In the genomic region with DNA sequence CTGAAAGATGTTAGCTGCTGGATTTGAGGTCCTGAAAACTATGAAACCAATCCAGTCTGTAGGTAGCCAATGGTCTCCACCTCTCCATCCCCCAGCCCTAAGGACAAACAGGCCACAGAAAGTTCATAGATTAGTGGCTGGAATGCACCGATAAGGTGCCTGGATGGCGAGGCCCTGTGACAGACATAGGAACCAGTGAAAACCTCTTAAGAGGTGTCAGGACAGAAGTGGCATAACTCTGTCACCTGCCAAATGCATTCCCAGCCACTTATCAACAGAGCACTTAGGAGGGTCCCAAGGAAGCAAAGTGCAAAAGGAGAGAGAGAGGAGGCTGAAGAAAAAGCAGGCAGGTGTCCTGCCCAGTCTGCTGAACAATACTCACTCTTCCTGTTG, we compare ENCODE assay signal across 12 mouse cellular contexts. TPM values are rescaled to one million over a fixed set of nuclear protein-coding genes. Genes with fewer than 3 reads are reported as not detected.
DNase-seq lines count a peak whose midpoint lies in the region; ATAC-seq and TF ChIP-seq lines count a peak whose summit lies in the region.
"Had no signal": no experiment of that assay in that cellular context is flagged by ENCODE, and none has a peak within 500 bp of the region (broad histone marks: within the 10 kb centered on the region; RNA-seq: fewer than 3 reads in every experiment).

No protein-coding gene starts in this region.

- H3K4me3 ChIP-seq in thymus, adult 2 months (ENCODE audit: control insufficient read depth, insufficient read depth, low read length): no peak overlapping the region
- H3K4me3 ChIP-seq: erythroblast, embryonic 14.5 days had no signal

- peak overlapping the region; percentile 12; the same call in 1 of the 2 replicates for H3K27ac ChIP-seq in thymus, adult 2 months (ENCODE audit: control insufficient read depth, insufficient read depth, low read length)

- no peaks in the 10 kb centered on the region for H3K36me3 ChIP-seq in thymus, adult 2 months (ENCODE audit: control insufficient read depth, insufficient read depth, low read length)

- H3K4me1 ChIP-seq in thymus, adult 2 months (replicated peaks; ENCODE audit: control insufficient read depth, insufficient read depth, low read length): peaks cover 61% of the 10 kb centered on the region

- WGBS in thymus, adult 2 months: 98% methylated on average over 2 of the region's 2 CpGs

- no peak for ATAC-seq in CD4-positive, CD25-positive, alpha-beta regulatory T cell, adult 4 months
- ATAC-seq: liver, postnatal 0 days had no signal

- intact Hi-C loops in heart, postnatal 25 days (cut with DNase I): no loop called here

- H3K27me3 ChIP-seq in thymus, adult 2 months (ENCODE audit: control insufficient read depth, insufficient read depth, low read length): no peaks in the 10 kb centered on the region

- peak; percentile 97 for DNase-seq in heart, adult 11 months
- DNase-seq in heart, adult 8-10 months (ENCODE audit: low spot score): no peak
- no peak for DNase-seq in thymus, adult 2 months
- DNase-seq in thymus, postnatal 25 days: no peak
- peak; percentile 8 for DNase-seq in heart, postnatal 25 days (ENCODE audit: low spot score)
- DNase-seq in layer of hippocampus, postnatal 10 days (ENCODE audit: low spot score in 2 of 2): no peak
- DNase-seq in layer of hippocampus, adult 11-12 months (ENCODE audit: low spot score): no peak
- DNase-seq: liver, postnatal 0 days had no signal

- no peak for TF ChIP-seq CTCF in thymus, adult 2 months (IDR thresholded peaks at IDR 0.05; ENCODE audit: borderline replicate concordance, control insufficient read depth, extremely low read depth, insufficient read depth, low read length, poor library complexity)

- no peak for TF ChIP-seq POLR2A in thymus, adult 2 months (IDR thresholded peaks at IDR 0.05; ENCODE audit: control insufficient read depth, extremely low read depth, insufficient read depth, low read length, poor library complexity)

RNA-seq across cellular contexts. Expression of gene Lsp1, which starts 1.3 kb away (rescaled TPM):
- total RNA-seq in heart, adult 8-10 months (2022): 10 to 100 TPM; 24.0 to 40.3 (median 31.7) TPM
- polyA plus RNA-seq in thymus, adult 2 months (2012; rRNA removed): 507 and 626 TPM in 2 replicates
- 10 to 100 TPM; 43.7 to 48.1 TPM for total RNA-seq in heart, postnatal 25 days (2021)
- 1 to 10 TPM; 3.6 to 5.0 TPM for total RNA-seq in layer of hippocampus, postnatal 10 days (2021)
- 1,000 to 10,000 TPM; 1,098 to 1,582 TPM for polyA plus RNA-seq in CD4-positive, CD25-positive, alpha-beta regulatory T cell, adult 4 months (2017; shearing (Covaris generic))

RNA-seq across cellular contexts. Expression of gene Tnni2, which starts 17.7 kb away (rescaled TPM):
- 1 to 10 TPM; 5.1 to 10.0 (median 7.8) TPM for total RNA-seq in heart, adult 8-10 months (2022)
- 3.2 and 4.3 TPM in 2 replicates for polyA plus RNA-seq in thymus, adult 2 months (2012; rRNA removed)
- total RNA-seq in heart, postnatal 25 days (2021): 1 to 10 TPM; 4.4 to 7.1 TPM
- total RNA-seq in layer of hippocampus, postnatal 10 days (2021): not detected
- not detected for polyA plus RNA-seq in CD4-positive, CD25-positive, alpha-beta regulatory T cell, adult 4 months (2017; shearing (Covaris generic))
- polyA plus RNA-seq: erythroblast, embryonic 14.5 days had no signal

RNA-seq across cellular contexts. Expression of gene Syt8, which starts 24.6 kb away (rescaled TPM):
- total RNA-seq in heart, adult 8-10 months (2022): under 1 TPM in 1 of 4 experiments, not detected in 3; 0.25 TPM
- polyA plus RNA-seq in thymus, adult 2 months (2012; rRNA removed): 2.2 and 5.2 TPM in 2 replicates
- total RNA-seq in heart, postnatal 25 days (2021): not detected
- not detected for total RNA-seq in layer of hippocampus, postnatal 10 days (2021)
- polyA plus RNA-seq in CD4-positive, CD25-positive, alpha-beta regulatory T cell, adult 4 months (2017; shearing (Covaris generic)): not detected
- total RNA-seq: heart, postnatal 14 days; monocyte, adult 5-6 weeks had no signal
- polyA plus RNA-seq: erythroblast, embryonic 14.5 days; liver, postnatal 0 days had no signal

RNA-seq across cellular contexts. Expression of gene Tnnt3, which starts 39.3 kb away (rescaled TPM):
- 10 to 100 TPM in 1 of 4 experiments, 1 to 10 TPM in 3; 7.6 to 13.6 (median 9.6) TPM for total RNA-seq in heart, adult 8-10 months (2022)
- 1.1 and 2.2 TPM in 2 replicates for polyA plus RNA-seq in thymus, adult 2 months (2012; rRNA removed)
- 1 to 10 TPM in 1 of 2 experiments, not detected in 1; 2.0 TPM for total RNA-seq in heart, postnatal 25 days (2021)
- total RNA-seq in layer of hippocampus, postnatal 10 days (2021): under 1 TPM; 0.82 to 0.96 TPM
- polyA plus RNA-seq in CD4-positive, CD25-positive, alpha-beta regulatory T cell, adult 4 months (2017; shearing (Covaris generic)): 1 to 10 TPM; 2.5 to 5.7 TPM
- polyA plus RNA-seq: erythroblast, embryonic 14.5 days had no signal

Comparison
In these comparisons a context has a peak if more than half of its experiments do, and no peak if none do; other contexts are left out.
1. DNase-seq: peak in heart, adult 11 months (single experiment) and heart, postnatal 25 days (single experiment); none in heart, adult 8-10 months (single experiment), thymus, adult 2 months (single experiment), thymus, postnatal 25 days (single experiment), layer of hippocampus, postnatal 10 days (0 of 2) and layer of hippocampus, adult 11-12 months (single experiment).
2. RNA of gene Lsp1, which starts 1.3 kb away (total RNA-seq): 43.7 to 48.1 TPM in heart, postnatal 25 days and 24.0 to 40.3 TPM in heart, adult 8-10 months; 3.6 to 5.0 TPM in layer of hippocampus, postnatal 10 days; every median in the first group is over 4 times any median in the second.